Mouse (Mus musculus) thymus, postnatal 10 days (tissue): ENCODE measurements around the gene Rps16.
"Not testable (repeated sequence)": the region's sequence is repeated elsewhere in the genome, so short reads cannot be mapped to it uniquely, and the experiment has no call there.

Source experiments
- DNase-seq, 2 experiments: peaks; one replicate each; pipeline ENCODE4 v3.0.0; 2021; ENCODE audit warnings: low spot score in 2 of 2

The Rps16 gene

DNA sequence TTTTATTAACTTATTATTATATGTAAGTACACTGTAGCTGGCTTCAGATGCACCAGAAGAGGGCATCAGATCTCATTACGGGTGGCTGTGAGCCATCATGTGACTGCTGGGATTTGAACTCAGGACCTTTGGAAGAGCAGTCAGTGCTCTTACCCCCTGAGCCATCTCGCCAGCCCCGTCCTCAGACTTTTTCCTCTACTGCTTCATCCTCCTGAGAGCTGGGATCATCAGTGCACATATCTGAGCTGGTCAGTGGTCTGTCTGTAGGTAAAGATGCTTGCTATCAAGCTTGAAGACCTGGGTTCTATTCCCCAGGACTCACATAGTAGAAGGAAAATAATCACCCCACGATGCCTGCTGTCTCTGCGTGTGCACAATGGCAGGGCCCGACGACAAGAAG lies 36.9 kb downstream of the Rps16 start:
- not testable (repeated sequence) for DNase-seq

DNA sequence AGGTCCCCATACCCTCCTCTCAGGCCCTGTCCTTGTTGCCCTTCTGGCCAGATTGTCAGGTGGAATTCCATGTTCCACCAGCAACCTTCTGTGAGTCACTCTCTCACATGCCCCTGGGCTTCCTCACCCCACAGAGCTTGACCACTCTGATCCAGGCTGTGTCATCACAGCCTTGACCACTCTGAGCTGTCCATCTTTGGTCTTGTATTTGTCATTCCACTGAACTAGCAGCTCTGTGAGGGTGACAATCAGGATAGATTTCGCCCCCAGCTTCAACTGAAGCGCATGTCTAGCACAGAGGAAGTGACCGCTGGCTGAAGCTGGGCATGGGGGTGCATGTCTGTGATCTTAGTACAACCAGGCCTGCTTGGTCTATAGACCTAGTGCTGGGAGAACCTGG lies 39.9 kb downstream of the Rps16 start:
- DNase-seq: no peak

DNA sequence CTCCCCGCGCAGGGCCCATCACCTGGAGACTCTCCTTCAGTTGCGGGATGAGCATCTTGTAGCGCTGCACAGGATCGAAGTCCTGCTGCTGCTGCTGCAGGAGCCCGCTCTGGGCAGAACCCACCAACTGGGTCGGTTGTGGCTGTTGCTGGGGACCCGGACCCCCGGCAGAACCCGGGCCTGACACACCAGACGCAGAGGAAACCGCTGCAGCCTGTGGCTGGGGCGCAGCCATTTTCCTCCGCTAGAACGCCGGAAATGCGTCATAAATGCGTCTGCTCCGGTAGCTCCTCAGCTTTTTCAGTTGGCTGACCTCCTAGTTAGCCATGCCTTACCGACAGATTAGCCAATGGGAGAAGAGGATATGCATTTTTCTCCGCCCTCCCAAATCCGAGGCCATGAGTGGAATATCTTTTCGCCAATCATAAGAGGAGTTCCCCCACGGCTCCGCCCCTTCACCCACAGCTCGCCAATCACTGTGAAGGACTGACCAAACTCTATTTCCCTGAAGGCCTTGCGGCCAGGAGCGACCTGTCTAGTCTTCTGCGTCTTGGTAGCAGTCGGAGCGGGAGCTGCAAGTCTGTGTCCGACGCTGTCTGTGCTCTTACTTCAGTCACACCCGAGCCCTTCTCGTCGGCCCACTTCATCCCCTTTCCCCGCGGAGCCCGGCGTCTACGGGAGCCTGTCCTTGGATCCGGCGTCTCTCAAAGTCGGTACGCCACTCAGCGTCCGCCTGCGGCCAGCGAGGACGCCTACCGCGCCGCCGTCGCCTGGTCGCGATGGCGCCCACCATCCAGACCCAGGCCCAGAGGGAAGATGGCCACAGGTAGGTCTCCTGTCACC lies 42.2 kb downstream of the Rps16 start, which contains the start of the genes Med29 and Paf1:
Gene Med29 (minus strand): TSS at position 280 of the 843 bp plus-strand sequence.
Gene Paf1 (plus strand): TSS at position 523 of the 843 bp plus-strand sequence.
- peak; percentile 90 to 94 for DNase-seq

DNA sequence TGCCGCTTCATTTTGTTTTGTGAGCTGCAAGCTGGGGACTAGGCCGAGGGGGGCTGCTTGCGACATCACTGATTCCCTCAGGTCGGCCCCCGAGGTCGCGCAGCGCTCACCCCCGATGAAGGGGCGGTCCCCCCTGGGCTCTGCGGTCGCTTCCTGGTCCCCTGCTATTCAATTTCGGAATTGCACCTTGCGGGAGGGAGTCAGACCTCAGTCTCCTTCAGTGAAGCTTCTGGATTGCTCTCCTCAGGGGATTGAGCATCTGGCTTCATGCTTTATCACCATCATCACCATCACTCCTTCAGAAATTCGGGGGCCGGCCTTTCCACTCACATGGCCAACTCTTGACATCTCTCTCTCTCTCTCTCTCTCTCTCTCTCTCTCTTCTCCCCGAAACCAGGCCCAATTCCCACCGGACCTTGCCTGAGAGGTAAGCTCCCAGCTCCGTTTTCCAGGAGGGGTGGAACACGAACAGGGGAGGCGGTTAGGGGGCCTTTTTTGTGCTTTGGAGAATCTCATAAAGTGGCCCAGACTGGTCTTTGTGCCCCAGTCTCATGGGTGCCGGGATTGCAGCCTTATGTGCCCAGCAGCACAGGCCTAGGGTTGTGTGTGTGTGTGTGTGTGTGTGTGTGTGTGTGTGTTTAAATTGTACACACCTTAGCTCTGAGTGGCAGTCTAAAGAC lies 43.0 kb downstream of the Rps16 start:
- peak in 1 of 2 experiments; percentile 30 for DNase-seq

DNA sequence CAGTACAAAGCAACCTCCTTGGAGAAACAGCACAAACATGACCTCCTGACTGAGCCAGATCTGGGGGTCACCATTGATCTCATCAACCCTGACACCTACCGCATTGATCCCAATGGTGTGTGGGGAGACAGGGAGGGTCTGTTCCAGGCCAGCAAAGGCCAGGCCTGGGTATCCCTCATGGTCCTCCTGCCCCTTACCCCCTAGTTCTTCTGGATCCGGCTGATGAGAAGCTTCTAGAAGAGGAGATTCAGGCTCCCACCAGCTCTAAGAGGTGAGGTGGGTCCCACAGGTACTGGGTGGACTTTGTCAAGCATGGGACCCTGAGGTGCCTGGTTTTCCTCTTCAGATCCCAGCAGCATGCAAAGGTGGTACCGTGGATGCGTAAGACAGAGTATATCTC lies 45.0 kb downstream of the Rps16 start:
- no peak for DNase-seq

DNA sequence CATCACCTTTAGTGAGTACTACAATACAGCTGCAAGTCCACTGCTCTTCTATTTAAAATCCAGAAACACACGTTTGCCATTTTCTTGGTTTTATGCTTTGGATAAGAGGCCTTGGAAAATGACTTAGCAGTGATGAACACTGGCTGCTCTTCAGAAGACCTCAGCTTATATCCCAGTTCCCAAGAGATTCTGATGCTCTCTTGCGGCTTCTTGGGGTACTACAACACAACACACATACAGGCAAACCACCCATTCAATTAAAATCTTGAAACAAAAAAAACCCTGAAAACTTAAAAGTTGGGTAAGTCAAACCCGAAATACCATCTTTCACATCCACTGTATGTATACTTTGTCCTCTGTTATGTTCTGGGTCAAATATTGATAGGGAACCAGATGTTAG lies 47.5 kb downstream of the Rps16 start:
- no peak for DNase-seq

DNA sequence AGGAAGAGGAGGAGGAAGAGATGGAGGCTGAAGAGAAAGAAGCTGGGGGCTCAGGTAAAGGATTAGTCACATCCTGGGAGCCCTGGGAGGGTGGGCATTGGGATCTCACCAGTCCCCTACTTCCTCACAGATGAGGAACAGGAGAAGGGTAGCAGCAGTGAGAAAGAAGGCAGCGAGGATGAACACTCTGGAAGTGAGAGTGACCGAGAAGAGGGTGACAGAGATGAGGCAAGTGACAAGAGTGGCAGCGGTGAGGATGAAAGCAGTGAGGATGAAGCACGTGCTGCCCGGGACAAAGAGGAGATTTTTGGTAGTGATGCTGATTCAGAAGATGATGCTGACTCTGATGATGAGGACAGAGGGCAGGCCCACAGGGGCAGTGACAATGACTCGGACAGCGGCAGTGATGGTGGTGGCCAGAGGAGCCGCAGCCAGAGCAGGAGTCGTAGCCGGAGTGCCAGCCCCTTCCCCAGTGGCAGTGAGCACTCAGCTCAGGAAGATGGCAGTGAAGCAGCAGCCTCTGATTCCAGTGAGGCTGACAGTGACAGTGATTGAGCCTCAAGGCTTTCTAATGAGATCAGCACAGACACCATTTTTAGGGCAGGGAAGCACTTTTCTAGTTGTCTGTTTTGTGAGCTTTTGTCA lies 48.4 kb downstream of the Rps16 start:
- no peak for DNase-seq

DNA sequence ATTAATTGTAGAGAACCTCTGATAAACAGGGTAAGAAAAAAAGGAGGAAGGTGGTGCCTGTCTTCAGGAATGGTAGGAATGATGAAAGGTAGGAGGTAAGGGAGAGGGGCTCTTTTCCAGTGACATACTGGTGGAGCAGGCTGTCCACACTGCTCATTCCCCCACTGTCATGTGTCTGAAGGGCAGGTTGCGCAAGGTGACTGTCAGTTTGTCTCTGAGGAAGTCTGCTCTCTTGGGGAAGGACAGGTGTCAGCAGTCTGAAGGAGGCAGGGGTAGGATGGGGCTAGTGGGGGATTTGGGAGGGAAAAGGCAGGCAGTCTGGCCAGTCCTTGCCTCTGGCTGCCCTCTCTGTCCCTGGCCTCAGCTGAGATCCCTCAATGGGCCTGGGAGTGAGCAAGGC lies 50.6 kb downstream of the Rps16 start:
- no peak for DNase-seq

DNA sequence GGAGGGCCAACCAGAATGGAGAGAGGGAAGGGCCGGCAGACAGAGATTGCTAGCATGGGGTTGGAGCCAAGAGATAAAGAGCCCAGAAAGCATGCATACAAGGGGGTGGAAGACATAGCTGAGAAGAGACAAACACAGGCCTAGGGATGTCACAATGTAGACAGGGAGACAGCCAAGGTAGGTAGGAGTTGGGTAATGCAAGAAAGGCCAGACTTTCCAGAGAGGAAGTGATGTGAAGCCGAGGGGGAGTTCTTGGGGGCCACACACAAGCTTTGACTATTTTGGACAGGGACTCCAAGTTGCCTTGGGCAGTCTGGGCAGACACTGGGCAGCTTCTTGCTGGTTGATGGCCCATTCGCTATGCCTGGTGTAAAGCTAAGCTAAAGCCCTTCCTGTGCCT lies 51.5 kb downstream of the Rps16 start:
- DNase-seq: no peak
